Mouse (Mus musculus): ENCODE results near the gene Rad51c.

The Rad51c gene

GRCm38 (mm10) chr11:87367061-87367460 is 37.7 kb downstream of the Rad51c start:
- in situ Hi-C loops (cut with MseI, MboI) = no loop called here

- in situ Hi-C loops (cut with MseI, MboI) = no loop called here
Observed at GRCm38 (mm10) chr11:87365120-87365519, 39.6 kb downstream of the Rad51c start.

GRCm38 (mm10) chr11:87359262-87359612 is 45.5 kb downstream of the Rad51c start:
- in situ Hi-C loops (cut with MseI, MboI) = no loop called here

- in situ Hi-C loops (cut with MseI, MboI) = no loop called here
Observed at GRCm38 (mm10) chr11:87358331-87359261, 46.2 kb downstream of the Rad51c start, which contains the start of gene Ppm1e. TSS of gene Ppm1e (minus strand) at chr11:87359023.

GRCm38 (mm10) chr11:87357317-87358300 is 47.1 kb downstream of the Rad51c start:
- in situ Hi-C loops (cut with MseI, MboI) = no loop called here

- in situ Hi-C loops (cut with MseI, MboI) = no loop called here
Observed at GRCm38 (mm10) chr11:87354861-87355260, 49.9 kb downstream of the Rad51c start.

GRCm38 (mm10) chr11:87353646-87354170 is 51.0 kb downstream of the Rad51c start:
- in situ Hi-C loops (cut with MseI, MboI) = no loop called here
